Mouse (Mus musculus) left cerebral cortex, adult 2 months (tissue): Measurements from ENCODE around the gene Tspan5. TPM values are rescaled to one million over a fixed set of nuclear protein-coding genes. Genes with fewer than 3 reads are reported as not detected.

Experiments used
- DNase-seq, 2 experiments: peaks; one replicate each; pipeline ENCODE4 v3.0.0; 2021 to 2022; ENCODE audit warnings: low spot score in 2 of 2, mixed read lengths in 1 of 2; ENCODE audit errors: extremely low spot score in 1 of 2
- H3K27ac ChIP-seq: fragments of 200-600 bp; 2 replicates; pipeline ENCODE4 v1.8.1; 2022
- H3K4me3 ChIP-seq: fragments of 200-600 bp; 2 replicates; pipeline ENCODE4 v1.8.1; 2022
- CTCF ChIP-seq: fragments of 200-600 bp; IDR thresholded peaks from 2 replicates; pipeline ENCODE4 v1.8.1; 2022; ENCODE audit warnings: antibody characterized with exemption, mild to moderate bottlenecking, moderate library complexity
- intact Hi-C: fragments of 180-260 bp; cut with DNase I; formaldehyde crosslinking; loops from one replicate; pipeline ENCODE4 v1.15.1; 2025
- total RNA-seq, 2 experiments: library from RNA; stranded (reverse); gene quantifications; 2 replicates each; pipeline ENCODE4 v1.2.3; 2021

The Tspan5 gene
- total RNA-seq, 2 experiments from 2014 or later, result 242 to 281 TPM

DNA sequence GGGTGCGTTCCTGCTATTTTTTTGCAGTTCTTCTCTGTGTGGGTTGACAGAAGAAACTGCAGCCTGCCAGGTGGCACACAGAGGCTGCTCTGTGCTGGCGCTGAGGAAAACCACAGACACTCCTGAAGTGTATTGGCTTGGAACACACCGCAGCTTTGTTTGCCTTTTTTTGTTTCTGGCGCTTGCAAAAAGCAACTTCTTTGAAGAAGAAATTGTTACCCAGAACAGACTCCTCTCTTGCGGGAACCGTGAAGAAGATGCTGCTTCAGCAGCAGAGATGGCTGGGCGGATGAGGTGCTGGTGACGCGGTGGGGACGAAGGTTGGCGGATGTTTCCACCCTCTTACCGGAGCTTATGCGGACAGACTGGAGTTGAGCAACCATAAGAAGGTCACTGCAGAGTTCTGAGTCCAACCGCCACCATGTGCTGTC lies 135.0 kb downstream of the Tspan5 start:
- H3K4me3 ChIP-seq, result peak overlapping the region; percentile 16; the same call in 1 of the 2 replicates
- intact Hi-C loops, result no loop called here
- no peak for TF ChIP-seq CTCF
- DNase-seq, result no peak
- H3K27ac ChIP-seq, result peak overlapping the region; percentile 7; the same call in 1 of the 2 replicates

- intact Hi-C loops, result no loop called here
- no peak for DNase-seq
- Histone ChIP-seq H3K4me3 (no peak overlapping the region), H3K27ac (peak overlapping the region; percentile 32)
- no peak for TF ChIP-seq CTCF
Measured at GRCm38 (mm10) chr3:138877741-138878140, 135.7 kb downstream of the Tspan5 start.

GRCm38 (mm10) chr3:138880999-138881724 lies 139.2 kb downstream of the Tspan5 start:
- DNase-seq, result no peak
- intact Hi-C loops, result no loop called here
- Histone ChIP-seq H3K27ac (no peak overlapping the region), H3K4me3 (no peak overlapping the region)
- no peak for TF ChIP-seq CTCF

DNA sequence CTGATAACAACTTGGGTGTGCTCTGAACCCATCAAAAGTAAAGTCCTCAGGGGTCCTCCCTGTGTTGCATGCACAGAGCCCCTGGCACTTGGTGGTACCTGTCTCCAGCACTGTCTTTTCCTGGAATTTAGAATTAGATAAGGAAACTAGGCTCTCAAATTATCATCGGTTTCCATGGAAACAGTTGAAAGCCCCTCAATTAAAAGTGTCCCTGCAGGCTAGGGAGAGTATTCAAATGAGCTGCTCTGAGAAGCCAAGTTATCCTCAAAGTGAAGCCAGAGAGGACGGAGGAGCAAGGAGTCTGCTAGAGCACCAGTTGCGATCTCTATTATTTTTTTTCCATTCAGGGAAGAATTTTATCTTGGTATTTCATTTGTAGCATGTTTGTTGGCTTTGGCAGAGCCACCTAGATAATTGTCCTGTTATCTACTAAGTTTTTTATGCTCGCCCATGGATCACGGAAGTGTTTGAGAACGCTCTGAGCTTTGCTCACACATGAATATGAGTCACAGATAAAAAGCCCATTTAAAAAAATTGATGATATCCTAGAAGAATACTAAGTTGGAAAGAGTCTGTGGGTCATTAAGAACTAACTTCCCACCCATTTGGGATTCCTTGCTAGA lies 139.8 kb downstream of the Tspan5 start:
- H3K27ac ChIP-seq, result no peak overlapping the region
- intact Hi-C loops, result no loop called here
- no peak for TF ChIP-seq CTCF

DNA sequence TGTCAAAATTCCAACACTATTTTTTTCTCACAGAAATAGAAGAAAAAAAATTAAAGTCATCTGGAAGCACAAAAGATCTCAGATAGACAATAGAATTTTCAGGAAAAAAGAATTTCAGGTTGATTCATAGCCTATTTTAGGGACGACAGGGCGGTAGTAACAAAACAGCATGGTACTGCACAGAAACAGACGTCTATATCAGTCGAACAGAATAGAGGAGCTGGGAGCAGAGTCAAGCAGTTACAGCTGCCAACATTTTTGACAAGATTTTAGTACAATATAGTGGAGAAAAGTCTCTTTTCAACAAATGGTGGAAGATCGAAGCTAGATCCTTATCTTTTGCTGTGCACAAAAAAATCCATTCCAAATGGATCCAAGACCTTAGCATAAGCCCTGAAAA lies 144.1 kb downstream of the Tspan5 start:
- Histone ChIP-seq H3K4me3 (no peak overlapping the region), H3K27ac (no peak overlapping the region)
- TF ChIP-seq CTCF, result no peak
- DNase-seq, result no peak
- intact Hi-C loops, result no loop called here

More for the DNA sequence above, 139.8 kb downstream of the Tspan5 start:
- no peak overlapping the region for H3K4me3 ChIP-seq
- DNase-seq, result no peak

- Histone ChIP-seq H3K4me3 (no peak overlapping the region), H3K27ac (no peak overlapping the region; the same call in 1 of the 2 replicates)
- TF ChIP-seq CTCF, result no peak
- intact Hi-C loops, result no loop called here
- DNase-seq, result no peak
Measured at GRCm38 (mm10) chr3:138889214-138889613, 147.2 kb downstream of the Tspan5 start.

DNA sequence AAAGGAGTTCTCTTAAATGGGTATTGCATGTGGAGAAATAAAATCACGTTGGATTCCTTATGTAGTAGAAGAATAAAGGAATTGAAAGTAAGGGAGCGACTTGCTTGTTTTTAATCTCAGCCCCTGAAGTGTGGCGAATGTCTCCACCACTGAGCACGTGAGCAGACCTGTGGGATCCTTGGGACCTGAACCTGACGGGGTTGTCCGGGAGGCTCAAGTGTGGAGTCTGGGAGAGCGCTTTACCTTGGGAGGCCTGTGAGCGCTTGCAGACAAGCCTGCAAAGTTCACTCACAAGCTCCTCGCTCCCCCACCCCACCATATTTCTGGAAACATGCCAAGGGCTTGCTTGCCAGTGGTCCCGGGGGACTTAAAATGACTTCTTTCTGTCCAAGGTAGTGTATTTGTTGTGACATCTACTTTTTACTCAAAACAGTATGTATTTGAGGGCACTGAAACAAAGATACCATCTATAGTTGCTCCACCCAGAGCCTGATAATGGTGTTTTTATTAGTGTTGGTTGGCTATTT lies 147.8 kb downstream of the Tspan5 start:
- TF ChIP-seq CTCF, result no peak
- DNase-seq, result no peak
- H3K27ac ChIP-seq, result peak overlapping the region; percentile 24; the same call in 1 of the 2 replicates
- intact Hi-C loops, result no loop called here
- no peak overlapping the region for H3K4me3 ChIP-seq

DNA sequence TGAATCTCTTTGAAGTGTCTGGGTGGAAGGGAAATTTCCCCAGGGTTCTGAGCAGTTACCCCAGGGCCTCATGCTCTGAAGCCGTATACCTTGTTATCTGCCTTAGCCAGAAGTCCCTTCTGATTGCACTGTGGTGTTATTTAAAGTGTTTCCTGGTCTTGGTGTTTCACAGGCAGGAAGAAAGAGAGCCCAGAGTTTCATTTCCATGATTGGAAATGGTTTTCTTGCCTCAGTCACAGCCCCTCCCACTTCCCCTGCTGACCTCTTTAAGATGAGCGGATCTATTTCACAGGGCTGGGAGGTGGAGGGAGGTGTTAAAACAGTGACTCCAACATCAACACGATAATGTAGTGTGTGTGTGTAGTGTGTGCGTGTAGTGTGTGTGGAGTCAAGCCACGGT lies 151.5 kb downstream of the Tspan5 start:
- DNase-seq, result no peak
- no peak overlapping the region for H3K4me3 ChIP-seq
- intact Hi-C loops, result no loop called here
- TF ChIP-seq CTCF, result no peak
- peak overlapping the region; percentile 44; the same call in 1 of the 2 replicates for H3K27ac ChIP-seq

DNA sequence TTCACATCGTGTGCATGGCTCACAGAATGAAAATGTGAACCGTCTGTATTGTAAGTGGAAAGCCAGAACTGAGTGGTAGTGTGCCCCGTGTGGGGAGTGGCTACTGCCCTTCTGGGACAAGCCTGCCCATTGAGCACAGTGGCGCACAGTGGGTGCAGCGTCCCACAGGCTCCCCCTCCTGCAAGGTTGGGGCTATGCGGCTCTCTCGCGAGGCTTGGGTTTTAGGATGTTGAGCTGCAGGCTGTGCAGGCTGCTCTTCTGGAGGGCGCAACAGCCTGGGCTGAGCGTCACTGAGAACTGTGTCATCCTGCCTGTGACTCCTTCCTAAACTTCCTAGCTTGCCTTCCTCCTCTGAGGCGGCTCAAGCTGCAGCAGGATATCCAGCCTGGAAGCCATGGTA lies 155.5 kb downstream of the Tspan5 start:
- no peak overlapping the region for H3K4me3 ChIP-seq
- no peak for DNase-seq
- intact Hi-C loops, result no loop called here
- H3K27ac ChIP-seq, result no peak overlapping the region
- TF ChIP-seq CTCF, result no peak; the same call in 1 of the 2 replicates

DNA sequence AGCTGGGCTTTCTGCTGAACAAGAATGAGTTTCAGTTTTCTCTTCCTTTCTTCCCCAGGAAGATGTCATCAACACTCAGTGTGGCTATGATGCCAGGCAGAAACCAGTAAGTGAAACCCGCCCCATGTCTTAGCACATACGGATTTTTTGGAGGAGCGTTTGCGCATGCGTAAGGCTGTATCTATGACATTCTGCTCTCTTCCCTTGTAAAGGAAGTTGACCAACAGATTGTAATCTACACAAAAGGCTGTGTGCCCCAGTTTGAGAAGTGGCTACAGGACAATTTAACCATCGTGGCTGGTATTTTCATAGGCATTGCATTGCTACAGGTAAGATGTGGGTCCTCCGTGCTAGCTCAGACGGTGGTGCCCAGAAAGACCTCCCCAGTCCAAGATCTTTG lies 156.1 kb downstream of the Tspan5 start:
- H3K4me3 ChIP-seq, result no peak overlapping the region
- H3K27ac ChIP-seq, result no peak overlapping the region
- no peak for DNase-seq
- intact Hi-C loops, result no loop called here
- TF ChIP-seq CTCF, result no peak

GRCm38 (mm10) chr3:138900571-138901141 lies 158.7 kb downstream of the Tspan5 start:
- peak in 1 of 2 experiments; percentile 49 for DNase-seq
- intact Hi-C loops, result loop anchor here (5.0 to 10.0 kb wide), 2 partner anchors 38 to 294 kb away; no protein-coding TSS in a partner anchor

GRCm38 (mm10) chr3:138905678-138906077 lies 163.7 kb downstream of the Tspan5 start:
- DNase-seq, result peak in 1 of 2 experiments; percentile 33
- intact Hi-C loops, result loop anchor here (2.0 to 10.0 kb wide), 5 partner anchors 163 to 443 kb away; partner anchors contain the start of gene Tspan5
- no peak overlapping the region for H3K4me3 ChIP-seq
- TF ChIP-seq CTCF, result no peak
- peak overlapping the region; percentile 19; the same call in 1 of the 2 replicates for H3K27ac ChIP-seq

More at GRCm38 (mm10) chr3:138900571-138901141, 158.7 kb downstream of the Tspan5 start:
- H3K27ac ChIP-seq, result peak overlapping the region; percentile 61
- TF ChIP-seq CTCF, result no peak
- H3K4me3 ChIP-seq, result no peak overlapping the region
